Mouse (Mus musculus): ENCODE measurements around the gene Pfkfb3.
"Not testable (repeated sequence)": the region's sequence is repeated elsewhere in the genome, so short reads cannot be mapped to it uniquely, and the experiment has no call there.

Gene Pfkfb3

DNA sequence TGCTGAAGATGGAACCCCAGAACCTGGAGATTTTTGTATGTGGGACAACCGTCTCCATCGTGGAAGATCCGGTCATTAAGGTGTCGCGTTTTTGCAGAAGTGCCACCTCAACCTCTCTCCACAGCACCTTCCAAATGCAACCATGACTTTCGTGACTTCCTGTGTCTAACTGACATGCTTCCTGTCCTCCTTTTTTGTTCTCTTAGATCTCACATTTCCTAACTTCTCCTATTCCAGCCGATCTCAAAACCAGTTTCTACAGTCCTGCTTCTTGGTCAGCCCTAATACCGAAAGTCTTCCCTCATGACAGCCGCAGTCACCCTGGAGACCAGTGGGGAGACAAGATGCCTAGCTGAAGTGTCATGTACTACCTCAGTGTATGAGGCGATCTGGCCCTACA is 5.4 kb downstream of the Pfkfb3 start:
- no peak for DNase-seq

DNA sequence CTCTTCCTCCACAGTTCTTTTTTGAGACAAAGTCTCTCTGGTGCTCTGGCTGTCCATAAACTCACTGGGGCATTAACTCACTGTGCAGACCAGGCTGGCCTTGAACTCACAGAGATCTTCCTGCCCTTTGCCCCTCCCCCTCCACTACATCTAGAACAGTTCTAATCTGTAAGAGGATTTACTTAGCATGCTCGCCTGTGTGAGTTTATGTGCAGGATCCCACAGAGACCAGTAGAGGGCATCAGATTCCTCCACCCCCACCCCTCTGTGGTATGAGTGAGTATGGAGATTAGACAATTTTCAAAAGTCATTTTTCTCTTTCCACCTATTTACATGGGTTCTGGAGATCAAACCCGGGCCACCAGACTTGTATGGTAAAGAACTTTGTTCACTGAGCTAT is 6.3 kb downstream of the Pfkfb3 start:
- no peak for DNase-seq

DNA sequence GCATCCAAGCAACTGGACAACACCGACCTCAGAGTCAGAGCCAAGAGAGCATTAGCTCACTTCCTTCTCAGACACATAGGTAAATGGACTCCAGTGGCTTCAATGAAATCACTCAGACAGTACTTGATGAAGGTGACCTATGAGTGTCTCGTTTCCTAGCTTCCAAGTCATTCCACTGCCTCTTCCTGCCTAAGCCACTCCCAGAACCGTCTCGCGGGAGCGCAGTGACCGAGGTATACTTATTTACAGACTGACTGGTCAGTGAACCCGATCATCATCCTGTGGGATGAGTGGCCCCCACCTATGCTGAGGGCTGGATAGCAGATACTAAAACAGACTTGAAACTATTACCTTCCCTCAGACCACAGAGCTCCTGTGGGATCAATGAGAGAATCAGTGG is 7.8 kb downstream of the Pfkfb3 start:
- DNase-seq, result peak; percentile 45

DNA sequence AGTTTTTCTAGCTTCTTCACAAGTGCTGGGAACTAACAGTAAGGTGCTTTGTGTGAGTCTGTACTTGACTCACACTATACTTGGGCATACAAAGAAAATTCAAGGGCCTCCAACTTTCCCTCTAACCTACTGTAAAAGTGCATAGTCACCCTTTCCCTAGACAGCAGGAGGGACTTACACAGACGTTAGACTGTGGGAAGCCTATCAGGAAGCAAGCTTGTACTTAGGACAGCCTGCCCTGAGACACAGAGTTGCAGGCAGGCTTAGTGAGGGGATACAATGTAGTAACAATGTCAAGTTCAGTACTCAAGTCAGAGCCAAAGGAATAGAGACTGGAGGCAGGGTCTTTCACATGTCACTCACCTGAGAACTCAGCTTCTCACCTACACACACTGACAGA is 8.5 kb downstream of the Pfkfb3 start:
- no peak for DNase-seq

DNA sequence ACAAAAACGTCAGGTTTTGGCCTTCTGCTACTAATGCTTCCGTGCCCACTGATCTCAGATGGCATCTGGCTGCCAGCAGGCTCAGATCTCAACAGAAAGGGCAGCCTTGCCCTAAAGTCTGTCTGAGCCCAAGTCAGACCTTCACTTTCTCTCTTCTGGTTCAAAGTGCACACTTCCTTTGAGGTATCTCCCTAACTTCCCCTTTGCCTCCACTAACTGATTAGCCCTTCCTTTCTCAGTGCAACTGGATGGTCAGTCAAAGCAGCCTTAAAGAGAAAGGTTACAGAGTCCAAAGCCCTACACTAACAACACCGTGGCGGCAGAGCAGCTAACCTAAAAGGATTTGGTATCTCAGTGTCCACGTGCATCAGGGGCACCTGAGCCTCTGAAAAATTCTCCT is 9.5 kb downstream of the Pfkfb3 start:
- DNase-seq, result no peak

DNA sequence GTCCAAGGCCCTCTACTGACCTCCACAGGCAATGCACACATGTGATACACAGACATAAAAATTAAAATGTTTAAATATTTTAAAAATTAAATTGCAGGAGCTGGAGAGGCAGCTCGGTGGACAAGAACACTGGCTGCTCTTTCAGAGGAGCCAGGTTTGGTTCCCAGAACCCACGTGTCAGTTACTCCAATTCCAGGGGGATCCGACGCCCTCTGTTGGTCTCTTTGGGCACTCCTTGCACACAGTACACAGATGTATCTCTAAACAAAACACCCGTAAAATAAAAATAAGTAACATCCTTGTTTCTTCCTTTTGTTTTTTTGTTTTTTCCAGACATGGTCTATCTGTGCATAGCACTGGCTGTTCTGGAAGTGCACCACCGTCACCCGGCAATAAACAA is 10.7 kb downstream of the Pfkfb3 start:
- no peak for DNase-seq

DNA sequence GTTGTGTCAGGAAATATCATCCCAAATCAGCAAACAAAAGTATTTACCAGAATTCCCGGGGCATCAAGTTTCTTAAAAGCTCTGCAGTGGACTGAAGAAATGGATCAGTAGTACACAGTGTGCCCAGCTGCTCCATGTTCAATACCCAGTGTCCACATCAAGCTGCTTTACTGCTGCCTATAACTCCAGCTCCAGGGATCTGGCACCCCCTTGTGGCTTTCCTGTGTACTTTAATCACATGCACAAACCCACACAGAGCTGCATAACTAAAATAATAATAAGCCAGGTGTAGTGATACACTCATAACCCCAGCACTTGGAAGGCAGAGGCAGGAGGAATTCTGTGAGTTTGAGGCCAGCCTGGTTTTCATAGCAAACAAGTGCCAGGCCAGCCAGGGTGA is 11.2 kb downstream of the Pfkfb3 start:
- peak; percentile 79 for DNase-seq

DNA sequence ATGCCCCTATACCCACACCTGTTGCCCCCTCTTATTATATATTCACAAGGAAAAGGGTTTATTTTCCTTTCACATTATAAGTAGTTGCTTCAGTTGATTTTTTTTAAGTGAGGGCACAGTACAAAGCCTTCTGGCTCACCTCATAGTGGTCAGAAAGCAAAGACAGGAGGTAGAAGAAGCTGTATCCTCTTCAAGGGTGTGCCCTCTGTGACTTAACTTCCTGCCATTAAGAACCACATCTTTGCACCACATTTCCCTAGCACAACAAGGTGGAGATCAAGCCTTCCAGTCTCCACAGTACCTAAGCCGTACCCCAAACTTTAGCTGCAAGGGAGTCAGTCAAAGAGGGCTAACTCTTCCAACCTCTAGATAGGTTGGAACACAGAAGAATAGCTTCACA is 11.8 kb downstream of the Pfkfb3 start:
- DNase-seq, result no peak

DNA sequence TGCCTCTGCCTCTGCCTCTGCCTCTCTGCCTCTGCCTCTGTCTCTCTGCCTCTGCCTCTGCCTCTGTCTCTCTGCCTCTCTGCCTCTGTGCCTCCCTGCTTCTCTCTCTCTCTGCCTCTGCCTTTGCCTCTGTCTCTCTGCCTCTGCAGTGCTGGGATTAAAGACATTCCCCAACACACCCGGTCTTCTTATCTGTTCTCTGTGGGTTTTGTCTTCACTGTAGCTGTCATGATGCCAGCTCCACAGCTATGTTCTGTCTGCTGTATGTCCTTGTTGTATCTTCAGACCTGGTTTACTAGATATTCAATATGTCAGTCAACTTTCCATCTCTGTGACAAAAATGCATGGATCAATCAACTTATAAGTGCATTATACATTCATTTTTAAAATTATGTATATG is 12.3 kb downstream of the Pfkfb3 start:
- DNase-seq, result not testable (repeated sequence)

DNA sequence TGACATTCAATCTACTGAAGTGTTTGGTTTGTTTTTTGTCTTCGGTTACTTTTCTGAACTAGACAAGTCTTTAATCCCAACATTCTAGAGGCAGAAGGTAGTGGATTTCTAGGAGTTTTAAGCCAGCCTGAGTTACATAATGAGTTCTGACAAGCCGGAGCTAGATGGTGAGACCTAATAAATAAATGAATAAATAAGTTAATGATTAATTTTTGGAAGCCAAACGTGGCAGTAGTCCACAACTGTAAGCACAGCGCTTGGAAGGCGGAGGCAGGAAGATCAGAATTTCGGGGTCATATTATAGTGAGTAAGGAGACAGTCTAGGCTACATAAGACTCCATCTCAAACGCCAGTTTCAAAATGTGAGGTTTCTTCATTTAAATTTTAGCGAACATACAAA is 17.9 kb downstream of the Pfkfb3 start:
- peak; percentile 32 for DNase-seq

DNA sequence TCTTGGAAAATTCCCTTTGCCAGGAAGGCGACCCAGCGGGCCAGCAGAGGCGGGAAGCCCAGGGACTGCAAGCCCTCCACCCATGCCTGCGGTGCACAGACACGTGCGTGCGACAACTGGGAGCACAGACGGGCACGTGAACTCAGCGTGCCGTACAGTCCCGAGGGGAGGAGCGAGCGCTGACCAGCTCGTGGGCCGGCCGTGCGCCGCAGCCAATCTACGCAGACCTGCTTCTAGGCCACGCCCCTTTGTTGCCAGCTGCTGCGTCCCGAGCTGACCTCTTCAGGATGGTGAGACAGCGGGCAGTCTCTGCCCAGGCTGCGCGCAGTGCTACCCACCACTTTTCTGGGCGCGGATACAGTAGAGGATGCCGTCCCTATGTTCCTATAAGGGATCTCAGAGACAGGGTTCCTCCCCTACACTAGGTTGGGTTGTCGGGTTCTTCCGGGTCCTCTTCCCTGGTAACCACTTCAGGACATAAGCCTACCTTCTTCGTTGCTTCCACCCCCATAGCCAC is 18.4 kb downstream of the Pfkfb3 start:
- DNase-seq, result peak; percentile 97

DNA sequence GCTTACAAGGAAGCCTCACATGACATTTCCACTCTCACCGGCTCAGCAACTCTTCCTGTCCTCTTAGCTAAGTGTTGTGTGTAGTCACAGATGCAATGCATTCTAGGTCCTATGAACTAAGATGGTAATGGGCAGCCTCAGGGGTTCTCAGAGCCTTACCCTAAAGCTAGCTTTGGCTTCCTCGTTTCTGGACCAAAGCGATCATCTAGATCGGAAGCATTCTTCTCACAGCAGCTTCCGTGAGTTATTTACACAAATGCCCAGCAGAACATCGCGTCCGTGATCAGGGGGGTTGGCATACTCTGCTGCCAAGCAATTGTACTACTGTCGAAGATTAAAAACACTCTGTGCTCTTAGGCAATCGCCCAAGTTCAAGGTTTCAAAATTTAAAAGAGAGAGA is 19.1 kb downstream of the Pfkfb3 start:
- DNase-seq, result peak; percentile 63

DNA sequence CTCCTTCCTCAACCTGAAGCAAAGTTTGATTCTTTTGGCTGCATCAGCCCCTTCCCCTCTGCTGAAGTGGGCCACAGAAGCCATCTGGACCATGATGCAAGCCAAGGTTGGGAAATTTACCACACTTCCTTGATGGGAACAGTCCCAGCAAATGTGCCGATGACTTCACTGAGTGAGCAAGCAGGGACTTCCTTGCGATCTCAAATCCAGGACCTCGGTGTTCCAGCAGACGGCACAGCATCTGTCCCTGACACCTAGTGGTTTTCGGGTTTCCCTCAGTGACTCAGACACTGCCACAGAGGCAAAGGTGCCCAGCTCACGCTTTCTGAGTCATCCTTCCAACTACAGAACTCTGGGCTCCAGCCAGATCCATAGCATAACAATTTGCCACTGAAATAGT is 23.8 kb downstream of the Pfkfb3 start:
- DNase-seq, result no peak

DNA sequence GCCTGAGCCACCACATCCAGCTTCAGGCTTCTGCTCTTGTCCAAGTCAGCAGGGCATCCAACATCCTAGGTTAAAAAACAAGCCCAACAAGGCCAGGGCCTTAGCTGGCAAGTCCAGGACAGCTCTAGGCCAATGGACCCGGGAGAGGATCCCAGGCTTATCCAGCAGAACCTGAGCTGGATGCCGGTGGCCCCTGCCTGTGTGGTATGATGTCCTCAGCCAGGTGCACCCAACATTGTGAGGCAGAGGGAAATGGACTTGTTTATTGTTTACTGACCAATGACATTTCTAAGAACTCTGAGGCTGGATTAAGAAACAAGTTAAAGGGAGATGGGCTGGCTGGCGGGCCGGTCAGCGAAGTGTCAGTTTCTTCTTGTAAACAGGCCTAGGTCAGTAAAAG is 27.8 kb downstream of the Pfkfb3 start:
- DNase-seq, result no peak

DNA sequence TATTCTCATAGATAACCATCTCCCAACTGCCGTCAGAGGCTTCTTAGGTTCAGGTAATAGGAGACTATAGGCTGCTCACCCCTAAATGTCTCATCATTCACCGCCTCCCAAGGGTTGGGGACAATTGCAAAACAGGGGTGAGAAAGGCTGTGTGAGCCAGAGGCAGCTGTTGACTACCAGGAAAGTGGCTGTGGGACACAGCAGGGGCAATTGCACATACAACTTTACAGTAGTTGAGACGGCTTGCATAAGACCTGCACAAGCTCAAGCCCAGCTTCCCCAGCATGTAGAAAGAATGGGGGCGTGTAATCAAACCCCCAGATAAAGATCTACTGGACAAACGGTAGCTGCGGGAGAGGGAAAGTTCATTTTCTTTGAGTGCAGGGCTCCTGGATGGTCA is 29.1 kb downstream of the Pfkfb3 start:
- DNase-seq, result no peak

DNA sequence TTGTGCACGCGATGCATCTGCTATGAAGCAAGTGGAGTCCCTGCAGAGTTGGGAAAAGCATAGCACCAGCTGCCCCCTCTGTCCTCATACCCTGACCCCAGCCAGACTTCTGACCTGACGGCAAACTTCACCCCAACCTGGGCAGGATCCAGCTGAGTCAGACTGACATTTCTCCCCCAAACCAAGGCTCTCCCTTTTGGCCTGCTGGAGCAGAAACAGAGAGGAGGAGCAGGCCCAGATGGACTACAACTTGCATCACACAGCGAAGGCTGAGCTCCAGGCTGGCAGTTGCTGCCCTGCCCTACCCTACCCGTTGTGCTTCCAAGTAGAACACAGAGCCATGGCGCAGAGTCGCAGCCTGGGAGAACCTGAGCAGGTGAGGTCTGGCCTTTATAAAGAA is 32.1 kb downstream of the Pfkfb3 start:
- no peak for DNase-seq

DNA sequence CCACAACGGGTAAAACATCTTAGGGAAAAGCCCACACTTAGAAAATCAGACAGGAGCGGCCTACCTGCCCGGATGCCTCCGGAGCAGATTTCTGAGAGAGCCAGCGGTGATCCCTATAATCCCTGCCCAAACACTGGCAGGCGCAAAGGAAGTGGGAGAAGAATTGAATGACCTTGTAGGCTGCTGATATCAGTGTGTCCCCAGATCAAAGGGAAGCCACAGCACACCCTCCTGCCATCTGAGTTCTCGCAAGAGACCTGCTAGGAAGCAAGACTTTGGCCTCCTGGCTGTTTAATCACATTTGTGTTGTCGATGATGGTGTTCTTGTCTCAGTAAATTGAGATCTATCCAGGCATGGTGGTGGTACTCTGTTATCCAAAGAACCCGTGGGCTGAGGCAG is 33.1 kb downstream of the Pfkfb3 start:
- DNase-seq, result no peak

DNA sequence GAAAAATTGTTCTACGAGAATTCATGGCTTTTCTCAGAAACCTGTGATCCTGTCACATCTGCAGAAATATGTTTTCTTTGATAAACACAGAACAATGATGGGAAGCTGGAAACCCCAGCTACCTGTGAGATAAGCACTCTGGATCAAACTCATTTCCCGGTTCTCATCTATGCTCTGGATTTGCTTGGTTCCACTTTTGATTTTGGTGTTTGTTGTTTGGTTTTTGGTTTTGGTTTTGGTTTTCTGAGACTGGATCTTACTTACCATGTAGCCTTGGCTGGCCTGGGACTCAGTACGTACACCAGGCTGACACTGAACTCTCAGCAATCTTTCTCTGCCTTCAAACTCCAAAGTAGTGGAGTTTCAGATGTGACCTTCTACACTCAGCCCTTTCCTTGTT is 38.0 kb downstream of the Pfkfb3 start:
- no peak for DNase-seq

DNA sequence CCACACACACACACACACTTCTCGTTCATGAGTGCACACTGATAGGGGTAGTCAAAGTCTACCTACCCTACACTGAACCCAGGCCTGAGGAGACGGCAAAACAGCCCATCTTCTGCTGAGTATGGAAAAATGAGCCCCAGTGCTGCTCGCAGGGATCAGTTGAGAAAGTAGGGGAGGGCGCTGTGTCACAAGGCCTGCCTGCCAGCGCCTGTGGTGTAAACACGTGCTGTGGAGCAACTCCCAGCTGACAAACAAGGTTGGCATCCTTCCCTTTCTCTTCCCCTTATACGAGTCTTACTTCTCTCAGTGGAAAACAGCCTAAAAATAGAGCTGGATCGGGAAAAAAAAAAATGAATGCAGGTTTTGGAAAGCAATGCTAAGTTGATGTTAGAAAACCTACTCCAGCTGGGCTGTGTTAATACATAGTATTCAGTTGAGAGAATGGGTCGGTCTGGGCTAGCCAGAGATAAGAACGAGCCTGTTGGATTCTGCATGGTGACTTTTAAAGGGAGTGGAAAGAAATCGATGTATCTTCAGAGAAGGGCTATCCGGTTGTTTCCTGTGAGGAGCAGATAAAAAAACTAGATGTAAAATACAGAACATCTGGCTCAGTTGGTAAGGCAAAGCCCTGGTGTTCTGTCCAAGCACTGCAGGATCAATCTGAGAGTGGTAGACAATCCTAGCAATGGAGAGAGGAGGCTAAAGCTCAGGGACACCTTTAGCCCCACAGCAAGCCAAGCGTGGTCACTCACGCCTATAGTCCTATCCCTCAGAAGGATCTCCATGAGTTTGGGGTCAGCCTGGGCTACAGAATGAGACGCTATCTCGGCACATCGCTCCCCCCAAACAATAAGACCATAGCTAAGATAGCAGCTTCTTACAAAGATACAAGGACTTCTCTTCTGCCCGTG is 40.6 kb downstream of the Pfkfb3 start:
- DNase-seq, result peak; percentile 47

DNA sequence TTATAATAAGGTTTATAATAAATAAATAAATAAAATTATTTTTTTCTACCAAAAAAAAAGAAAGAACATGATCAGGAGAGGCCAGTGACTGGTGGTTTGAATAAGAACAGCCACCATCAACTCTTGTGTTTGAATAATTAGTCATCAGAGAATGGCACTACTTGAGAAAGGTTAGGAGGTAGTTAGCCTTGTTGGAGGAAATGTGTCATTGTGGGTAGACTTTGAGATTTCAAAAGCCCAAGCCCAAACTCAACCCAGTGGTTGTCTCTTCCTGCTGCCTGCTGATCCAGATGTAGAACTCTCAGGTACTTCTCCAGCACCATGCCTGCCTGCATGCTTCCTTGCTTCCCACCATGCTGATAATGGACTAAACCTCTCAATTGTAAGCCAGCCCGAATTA is 41.8 kb downstream of the Pfkfb3 start:
- no peak for DNase-seq

DNA sequence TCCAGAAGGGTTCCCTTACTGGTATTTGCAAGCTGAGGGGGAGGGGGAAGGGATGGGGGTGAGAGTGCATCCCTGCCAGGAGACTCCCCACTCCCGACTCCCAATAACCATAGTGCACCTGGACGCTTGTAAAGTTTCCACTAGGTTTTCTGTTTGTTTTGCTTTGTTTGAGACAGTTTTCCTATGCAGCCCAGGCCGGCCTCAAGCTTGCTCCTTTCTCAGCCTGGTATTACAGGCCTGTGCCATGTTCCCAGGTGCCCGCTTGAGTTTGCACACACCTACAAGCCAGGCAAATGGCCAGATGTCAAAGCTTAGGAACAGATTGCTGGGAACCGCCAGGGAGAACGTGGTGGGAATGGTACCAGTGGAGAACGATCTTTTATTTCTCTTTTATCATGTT is 50.1 kb downstream of the Pfkfb3 start:
- DNase-seq, result no peak

DNA sequence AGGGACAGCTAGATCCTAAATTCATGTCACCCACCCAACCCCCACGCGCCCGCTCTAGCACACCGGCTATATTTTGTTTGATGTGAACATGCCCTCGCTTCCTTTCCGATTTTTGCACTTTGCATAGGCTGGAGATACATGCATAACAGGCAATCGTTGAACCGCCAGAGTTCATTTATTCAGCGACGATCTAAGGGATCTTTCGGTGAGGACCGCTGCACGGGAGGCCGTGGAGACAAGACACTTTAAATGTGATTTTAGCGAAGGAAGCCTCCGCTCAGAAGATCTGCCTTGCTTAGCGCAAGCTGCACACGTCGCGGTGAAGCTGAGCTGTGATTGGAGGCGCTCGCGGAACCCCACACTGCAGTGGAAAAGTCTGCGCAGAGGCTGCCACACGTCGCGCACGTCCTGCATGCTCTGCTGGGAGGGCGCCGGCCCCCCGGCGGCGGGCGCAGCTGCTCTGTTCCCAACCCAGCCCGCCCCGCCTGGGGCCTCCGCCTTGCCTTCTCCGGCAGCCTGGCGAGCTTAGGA is 50.9 kb downstream of the Pfkfb3 start:
- peak; percentile 74 for DNase-seq

DNA sequence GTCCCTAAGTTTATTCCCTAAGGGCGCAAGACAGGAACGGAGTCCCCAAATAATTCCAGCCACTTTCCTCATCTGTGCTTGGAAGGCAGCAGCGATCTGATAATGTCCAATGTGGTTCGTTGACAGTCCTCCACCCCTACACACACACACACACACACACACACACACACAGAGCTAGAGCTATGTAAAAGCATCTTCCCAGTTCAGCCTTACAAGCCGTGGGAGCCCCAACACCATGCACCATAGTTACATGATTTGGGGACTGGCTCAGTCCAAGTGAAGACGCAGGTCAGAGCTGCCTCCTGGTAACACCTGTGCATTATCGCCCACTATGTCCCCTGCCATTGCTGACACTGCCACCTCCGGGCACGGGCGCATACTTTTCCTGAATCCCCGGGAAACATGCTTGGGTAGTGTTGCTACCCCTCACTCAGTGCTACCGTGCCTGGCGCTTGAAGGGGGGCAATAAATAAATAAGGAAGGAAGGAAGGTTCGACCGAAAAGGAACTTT is 51.6 kb downstream of the Pfkfb3 start:
- no peak for DNase-seq

Data from kidney, adult 18-20 months (tissue).